Mouse (Mus musculus): ENCODE results near the gene Gjc3. TPM values are rescaled to one million over a fixed set of nuclear protein-coding genes. Genes with fewer than 3 reads are reported as not detected.

The Gjc3 gene
- polyA plus RNA-seq, 1 experiment: not detected

DNA sequence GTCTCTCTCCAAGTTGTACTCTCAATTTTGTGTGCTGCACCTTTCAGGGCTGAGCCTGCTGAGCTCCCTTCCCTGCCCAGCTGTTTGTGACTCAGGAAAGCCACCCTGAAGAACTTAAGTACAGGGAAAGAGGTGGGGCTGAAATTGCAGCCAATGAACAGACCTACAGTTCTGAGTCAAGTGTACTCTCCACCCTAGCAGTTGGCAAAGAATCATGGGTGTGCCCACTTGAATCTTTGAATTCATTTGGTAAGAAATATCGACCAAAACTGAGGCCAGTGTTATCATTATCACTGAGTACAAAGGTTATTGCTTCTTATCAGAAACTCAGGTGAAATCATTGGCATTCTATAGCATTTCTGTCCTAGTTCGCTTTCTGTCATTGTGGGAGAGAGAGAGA, 41.4 kb downstream of the Gjc3 start, which contains the start of gene Cyp3a13:
Gene Cyp3a13 (minus strand): TSS at position 88 of the 400 bp plus-strand sequence.
- Histone ChIP-seq H3K4me1 (no peaks in the 10 kb centered on the region), H3K9me3 (no peaks in the 10 kb centered on the region), H3K27me3 (replicated peaks) (no peaks in the 10 kb centered on the region), H3K36me3 (replicated peaks; ENCODE audit: low read length) (no peaks in the 10 kb centered on the region), H3K4me3 (replicated peaks) (no peak within 1 kb of the TSS)
- no peak for TF ChIP-seq FLI1 (IDR thresholded peaks at IDR 0.05; ENCODE audit: low read length)
- no peak for TF ChIP-seq GATA1 (IDR thresholded peaks at IDR 0.05; ENCODE audit: borderline replicate concordance, low read length)

DNA sequence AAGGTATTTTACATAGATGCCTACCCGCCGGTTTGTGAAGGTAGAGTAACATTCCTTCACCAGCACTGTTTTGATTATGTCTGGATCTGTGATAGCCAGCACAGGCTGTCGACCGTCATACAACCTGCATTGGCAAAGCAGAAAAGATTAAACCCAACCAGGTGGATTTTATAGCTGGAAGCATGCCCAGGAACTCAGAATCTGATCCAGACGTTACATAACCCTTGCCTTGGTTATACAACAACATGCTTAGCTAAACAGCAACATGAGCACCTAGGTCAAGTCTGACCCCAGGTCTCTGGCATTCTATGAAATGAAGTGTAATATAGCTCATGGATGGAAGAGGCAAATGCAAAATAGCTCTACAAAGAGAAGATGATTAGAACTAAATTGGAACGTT, 47.3 kb downstream of the Gjc3 start:
- Histone ChIP-seq H3K9me3 (no peaks in the 10 kb centered on the region), H3K4me1 (no peaks in the 10 kb centered on the region), H3K27me3 (replicated peaks) (no peaks in the 10 kb centered on the region), H3K4me3 (replicated peaks) (no peak overlapping the region), H3K36me3 (replicated peaks; ENCODE audit: low read length) (no peaks in the 10 kb centered on the region)
- no peak for TF ChIP-seq FLI1 (IDR thresholded peaks at IDR 0.05; ENCODE audit: low read length)
- TF ChIP-seq GATA1 (IDR thresholded peaks at IDR 0.05; ENCODE audit: borderline replicate concordance, low read length): no peak

DNA sequence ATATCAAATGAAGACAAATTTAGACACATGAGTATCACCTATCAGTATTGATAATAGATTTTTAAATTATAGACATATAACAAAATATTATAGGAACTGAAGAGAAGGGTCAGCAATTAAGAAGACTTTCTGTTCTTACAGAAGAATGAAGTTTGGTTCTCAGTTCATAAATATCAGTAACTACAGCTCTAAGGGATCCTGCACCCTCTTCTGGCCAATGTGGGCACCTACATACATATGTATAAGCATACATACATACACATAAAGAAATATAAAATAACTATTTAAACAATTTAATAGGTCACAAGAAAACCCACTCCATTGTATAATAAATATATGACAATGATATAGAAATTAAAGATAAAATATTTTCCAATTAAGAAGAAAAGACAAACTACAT, 48.4 kb downstream of the Gjc3 start:
- no peak overlapping the region for H3K4me3 ChIP-seq (replicated peaks)
- no peaks in the 10 kb centered on the region for H3K9me3 ChIP-seq
- H3K27me3 ChIP-seq (replicated peaks): no peaks in the 10 kb centered on the region
- no peaks in the 10 kb centered on the region for H3K36me3 ChIP-seq (replicated peaks; ENCODE audit: low read length)
- no peak for TF ChIP-seq FLI1 (IDR thresholded peaks at IDR 0.05; ENCODE audit: low read length)
- no peak for TF ChIP-seq GATA1 (IDR thresholded peaks at IDR 0.05; ENCODE audit: borderline replicate concordance, low read length)
- no peaks in the 10 kb centered on the region for H3K4me1 ChIP-seq

- Histone ChIP-seq H3K27me3 (replicated peaks) (peaks cover 2% of the 10 kb centered on the region), H3K4me1 (no peaks in the 10 kb centered on the region), H3K4me3 (replicated peaks) (no peak overlapping the region), H3K36me3 (replicated peaks; ENCODE audit: low read length) (no peaks in the 10 kb centered on the region), H3K9me3 (no peaks in the 10 kb centered on the region)
- no peak for TF ChIP-seq FLI1 (IDR thresholded peaks at IDR 0.05; ENCODE audit: low read length)
- TF ChIP-seq GATA1 (IDR thresholded peaks at IDR 0.05; ENCODE audit: borderline replicate concordance, low read length): no peak
Measured at GRCm38 (mm10) chr5:137909564-137910262, 53.2 kb downstream of the Gjc3 start.

Other genes with a start within 250 kb of the Gjc3 start
- gene Nyap1, start 221.5 kb downstream of the Gjc3 start, polyA plus RNA-seq (2012; ENCODE audit: insufficient read depth, low replicate concordance): 5.9 and 8.4 TPM in 2 replicates
- gene Tsc22d4, start 217.4 kb downstream of the Gjc3 start, polyA plus RNA-seq (2012; ENCODE audit: insufficient read depth, low replicate concordance): 582 and 1,005 TPM in 2 replicates
- gene Ppp1r35, start 184.2 kb downstream of the Gjc3 start, polyA plus RNA-seq (2012; ENCODE audit: insufficient read depth, low replicate concordance): 104 and 105 TPM in 2 replicates
- gene Mepce, start 175.4 kb downstream of the Gjc3 start, polyA plus RNA-seq (2012; ENCODE audit: insufficient read depth, low replicate concordance): 88.7 and 584 TPM in 2 replicates
- gene Zcwpw1, start 175.3 kb downstream of the Gjc3 start, polyA plus RNA-seq (2012; ENCODE audit: insufficient read depth, low replicate concordance): 0.70 TPM in 1 of 2 replicates, not detected in the other
- 1.1 TPM in 1 of 2 replicates, not detected in the other for gene Pilra, start 126.8 kb downstream of the Gjc3 start, polyA plus RNA-seq (2012; ENCODE audit: insufficient read depth, low replicate concordance)
- gene Pilrb1, start 105.0 kb downstream of the Gjc3 start, polyA plus RNA-seq (2012; ENCODE audit: insufficient read depth, low replicate concordance): not detected in 2 replicates
- 0.83 TPM in 1 of 2 replicates, not detected in the other for gene Pilrb2, start 91.3 kb downstream of the Gjc3 start, polyA plus RNA-seq (2012; ENCODE audit: insufficient read depth, low replicate concordance)
- not detected in 2 replicates for gene Cyp3a13, start 41.5 kb downstream of the Gjc3 start, polyA plus RNA-seq (2012; ENCODE audit: insufficient read depth, low replicate concordance)
- not detected in 2 replicates for gene Azgp1, start 18.4 kb upstream of the Gjc3 start, polyA plus RNA-seq (2012; ENCODE audit: insufficient read depth, low replicate concordance)
- not detected in 2 replicates for gene Smok3a, start 58.2 kb upstream of the Gjc3 start, polyA plus RNA-seq (2012; ENCODE audit: insufficient read depth, low replicate concordance)
- 0.06 TPM in 1 of 2 replicates, not detected in the other for gene Smok3b, start 58.3 kb upstream of the Gjc3 start, polyA plus RNA-seq (2012; ENCODE audit: insufficient read depth, low replicate concordance)
- gene Smok3c, start 90.1 kb upstream of the Gjc3 start, polyA plus RNA-seq (2012; ENCODE audit: insufficient read depth, low replicate concordance): not detected in 2 replicates
- 0.38 TPM in 1 of 2 replicates, not detected in the other for gene Zkscan1, start 122.0 kb upstream of the Gjc3 start, polyA plus RNA-seq (2012; ENCODE audit: insufficient read depth, low replicate concordance)
- 0.86 TPM in 1 of 2 replicates, not detected in the other for gene Zscan21, start 153.8 kb upstream of the Gjc3 start, polyA plus RNA-seq (2012; ENCODE audit: insufficient read depth, low replicate concordance)
- gene Zfp113, start 192.6 kb upstream of the Gjc3 start, polyA plus RNA-seq (2012; ENCODE audit: insufficient read depth, low replicate concordance): 0.13 TPM in 1 of 2 replicates, not detected in the other
- gene Cops6, start 198.0 kb upstream of the Gjc3 start, polyA plus RNA-seq (2012; ENCODE audit: insufficient read depth, low replicate concordance): 18.0 and 85.5 TPM in 2 replicates
- gene Ap4m1, start 208.9 kb upstream of the Gjc3 start, polyA plus RNA-seq (2012; ENCODE audit: insufficient read depth, low replicate concordance): 5.5 and 7.4 TPM in 2 replicates
- 6.7 and 10.6 TPM in 2 replicates for gene Mcm7, start 209.3 kb upstream of the Gjc3 start, polyA plus RNA-seq (2012; ENCODE audit: insufficient read depth, low replicate concordance)
- gene Taf6, start 224.4 kb upstream of the Gjc3 start, polyA plus RNA-seq (2012; ENCODE audit: insufficient read depth, low replicate concordance): 21.9 and 50.3 TPM in 2 replicates
- 1.8 and 2.1 TPM in 2 replicates for gene Cnpy4, start 224.4 kb upstream of the Gjc3 start, polyA plus RNA-seq (2012; ENCODE audit: insufficient read depth, low replicate concordance)
- 3.8 TPM in 1 of 2 replicates, not detected in the other for gene Mblac1, start 231.2 kb upstream of the Gjc3 start, polyA plus RNA-seq (2012; ENCODE audit: insufficient read depth, low replicate concordance)

Measured in megakaryocyte, embryonic 14.5 days (primary cell).